Mouse (Mus musculus) macrophage (primary cell): ENCODE measurements around the gene Ppp1r32. TPM values are rescaled to one million over a fixed set of nuclear protein-coding genes. Genes with fewer than 3 reads are reported as not detected.

Experiments
- H3K27ac ChIP-seq: fragments of 350-480 bp; formaldehyde crosslinking; 2 replicates; pipeline ENCODE4 v1.9.0; 2021
- H3K36me3 ChIP-seq: fragments of 350-480 bp; formaldehyde crosslinking; 2 replicates; pipeline ENCODE4 v1.9.0; 2021; ENCODE audit errors: inconsistent target
- H3K4me3 ChIP-seq: fragments of 350-480 bp; formaldehyde crosslinking; 2 replicates; pipeline ENCODE4 v1.9.0; 2021; ENCODE audit errors: inconsistent target
- H3K79me2 ChIP-seq: fragments of 350-480 bp; formaldehyde crosslinking; 2 replicates; pipeline ENCODE4 v1.9.0; 2021; ENCODE audit errors: inconsistent target
- WGBS: methylation state at CpG from one replicate; pipeline ENCODE4 v1.1.7; 2026; ENCODE audit warnings: inconsistent platforms; ENCODE audit not compliant: missing documents; 5-methylcytosine and 5-hydroxymethylcytosine counted together
- polyA plus RNA-seq: library from polyadenylated mRNA; stranded (reverse); fragments of 250-400 nt; gene quantifications from 3 replicates; pipeline ENCODE4 v1.2.4, GENCODE M21; 2018; ENCODE audit warnings: inconsistent platforms

The Ppp1r32 gene
- polyA plus RNA-seq, 1 experiment from 2014 or later = not detected

- Histone ChIP-seq H3K36me3 (peaks cover 13% of the 10 kb centered on the region), H3K79me2 (no peaks in the 10 kb centered on the region), H3K4me3 (no peak overlapping the region), H3K27ac (no peak overlapping the region)
- 90% methylated on average over 1 of the region's 1 CpGs for WGBS
These were observed 12.9 kb upstream of the Ppp1r32 start for GRCm38 (mm10) chr19:10495670-10496069.

- Histone ChIP-seq H3K36me3 (no peaks in the 10 kb centered on the region), H3K79me2 (no peaks in the 10 kb centered on the region), H3K27ac (no peak overlapping the region), H3K4me3 (no peak overlapping the region)
- 30% methylated on average over 9 of the region's 9 CpGs for WGBS
These were observed 3.6 kb upstream of the Ppp1r32 start for GRCm38 (mm10) chr19:10486264-10486738.

GRCm38 (mm10) chr19:10479541-10479940, 3.2 kb downstream of the Ppp1r32 start:
- no peak overlapping the region for H3K4me3 ChIP-seq
- no peaks in the 10 kb centered on the region for H3K79me2 ChIP-seq
- H3K27ac ChIP-seq = no peak overlapping the region
- WGBS = 46% methylated on average over 4 of the region's 4 CpGs
- H3K36me3 ChIP-seq = no peaks in the 10 kb centered on the region

GRCm38 (mm10) chr19:10473779-10474178, 8.9 kb downstream of the Ppp1r32 start:
- no peak overlapping the region for H3K27ac ChIP-seq
- no peaks in the 10 kb centered on the region for H3K36me3 ChIP-seq
- H3K79me2 ChIP-seq = no peaks in the 10 kb centered on the region
- no peak overlapping the region for H3K4me3 ChIP-seq
- WGBS = 46% methylated on average over 6 of the region's 6 CpGs

GRCm38 (mm10) chr19:10472958-10473357, 9.8 kb downstream of the Ppp1r32 start:
- no peaks in the 10 kb centered on the region for H3K79me2 ChIP-seq
- no peaks in the 10 kb centered on the region for H3K36me3 ChIP-seq
- H3K4me3 ChIP-seq = no peak overlapping the region
- no peak overlapping the region for H3K27ac ChIP-seq
- WGBS = 81% methylated on average over 3 of the region's 3 CpGs

GRCm38 (mm10) chr19:10469171-10469658, 13.5 kb downstream of the Ppp1r32 start:
- H3K36me3 ChIP-seq = no peaks in the 10 kb centered on the region
- H3K79me2 ChIP-seq = no peaks in the 10 kb centered on the region
- WGBS = 78% methylated on average over 8 of the region's 8 CpGs
- no peak overlapping the region for H3K27ac ChIP-seq
- H3K4me3 ChIP-seq = no peak overlapping the region

- no peak overlapping the region for H3K4me3 ChIP-seq
- 84% methylated on average over 4 of the region's 4 CpGs for WGBS
These were observed 18.3 kb downstream of the Ppp1r32 start for GRCm38 (mm10) chr19:10464427-10464826.

GRCm38 (mm10) chr19:10461584-10461983, 21.1 kb downstream of the Ppp1r32 start:
- WGBS = 49% methylated on average over 7 of the region's 7 CpGs
- H3K27ac ChIP-seq = no peak overlapping the region
- H3K36me3 ChIP-seq = no peaks in the 10 kb centered on the region
- no peaks in the 10 kb centered on the region for H3K79me2 ChIP-seq
- no peak overlapping the region for H3K4me3 ChIP-seq

More at GRCm38 (mm10) chr19:10464427-10464826, 18.3 kb downstream of the Ppp1r32 start:
- Histone ChIP-seq H3K79me2 (no peaks in the 10 kb centered on the region), H3K36me3 (no peaks in the 10 kb centered on the region), H3K27ac (no peak overlapping the region)

GRCm38 (mm10) chr19:10459907-10460306, 22.8 kb downstream of the Ppp1r32 start:
- 72% methylated on average over 11 of the region's 11 CpGs for WGBS
- Histone ChIP-seq H3K79me2 (no peaks in the 10 kb centered on the region), H3K36me3 (no peaks in the 10 kb centered on the region), H3K27ac (no peak overlapping the region), H3K4me3 (no peak overlapping the region)

GRCm38 (mm10) chr19:10458096-10458495, 24.6 kb downstream of the Ppp1r32 start:
- H3K4me3 ChIP-seq = no peak overlapping the region
- no peak overlapping the region for H3K27ac ChIP-seq
- no peaks in the 10 kb centered on the region for H3K36me3 ChIP-seq
- no peaks in the 10 kb centered on the region for H3K79me2 ChIP-seq
- 22% methylated on average over 8 of the region's 8 CpGs for WGBS

- H3K79me2 ChIP-seq = no peaks in the 10 kb centered on the region
- H3K36me3 ChIP-seq = no peaks in the 10 kb centered on the region
- WGBS = 5% methylated on average over 22 of the region's 34 CpGs
- no peak overlapping the region for H3K4me3 ChIP-seq
- H3K27ac ChIP-seq = no peak overlapping the region
These were observed 25.3 kb downstream of the Ppp1r32 start for GRCm38 (mm10) chr19:10457484-10457800.

GRCm38 (mm10) chr19:10456752-10457483, 25.8 kb downstream of the Ppp1r32 start, which contains the start of gene Lrrc10b:
Gene Lrrc10b, minus strand, starts transcription at chr19:10457473.
- no peak within 1 kb of the TSS for H3K27ac ChIP-seq
- H3K36me3 ChIP-seq = no peaks in the 10 kb centered on the region
- 2% methylated on average over 86 of the region's 96 CpGs for WGBS
- H3K79me2 ChIP-seq = no peaks in the 10 kb centered on the region
- no peak within 1 kb of the TSS for H3K4me3 ChIP-seq

- WGBS = 79% methylated on average over 3 of the region's 3 CpGs
- no peaks in the 10 kb centered on the region for H3K79me2 ChIP-seq
These were observed 27.3 kb downstream of the Ppp1r32 start for GRCm38 (mm10) chr19:10455437-10455806.

GRCm38 (mm10) chr19:10454718-10455436, 27.9 kb downstream of the Ppp1r32 start:
- no peaks in the 10 kb centered on the region for H3K79me2 ChIP-seq
- H3K4me3 ChIP-seq = no peak overlapping the region
- H3K36me3 ChIP-seq = no peaks in the 10 kb centered on the region
- 69% methylated on average over 4 of the region's 4 CpGs for WGBS
- H3K27ac ChIP-seq = no peak overlapping the region

More at GRCm38 (mm10) chr19:10455437-10455806, 27.3 kb downstream of the Ppp1r32 start:
- Histone ChIP-seq H3K4me3 (no peak overlapping the region), H3K36me3 (no peaks in the 10 kb centered on the region), H3K27ac (no peak overlapping the region)

- H3K36me3 ChIP-seq = no peaks in the 10 kb centered on the region
- H3K79me2 ChIP-seq = no peaks in the 10 kb centered on the region
- no peak overlapping the region for H3K27ac ChIP-seq
- WGBS = 22% methylated on average over 3 of the region's 3 CpGs
- H3K4me3 ChIP-seq = no peak overlapping the region
These were observed 33.0 kb downstream of the Ppp1r32 start for GRCm38 (mm10) chr19:10449708-10450107.
